Mouse (Mus musculus) CH12.LX (cell line): ENCODE results near the gene Nfic. TPM values are rescaled to one million over a fixed set of nuclear protein-coding genes. Genes with fewer than 3 reads are reported as not detected.

Source experiments
- DNase-seq: peaks from one replicate; pipeline ENCODE4 v3.0.0-alpha.2; 2013; ENCODE audit errors: extremely low read depth
- H3K27ac ChIP-seq: 2 replicates; pipeline ENCODE4 v1.5.1; 2012; ENCODE audit warnings: low read depth, mild to moderate bottlenecking, control low read depth, moderate library complexity; ENCODE audit not compliant: insufficient read depth
- H3K27me3 ChIP-seq: replicated peaks from 2 replicates; pipeline ENCODE3; 2012; ENCODE audit warnings: inconsistent platforms
- H3K36me3 ChIP-seq, 2 experiments: replicated peaks in 1 of 2; 2 replicates each; pipeline versions ENCODE3 to v1.6.1; 2012; ENCODE audit warnings: inconsistent platforms in 1 of 2, low read length in 1 of 2, mild to moderate bottlenecking in 1 of 2, mixed read lengths in 1 of 2, moderate library complexity in 1 of 2; ENCODE audit not compliant: control insufficient read depth in 1 of 2, insufficient read depth in 1 of 2
- H3K4me1 ChIP-seq, 2 experiments: 2 replicates each; pipeline ENCODE4 v1.6.1; 2012; ENCODE audit warnings: inconsistent platforms in 1 of 2, moderate library complexity in 1 of 2; ENCODE audit not compliant: insufficient read depth in 2 of 2, control insufficient read depth in 1 of 2
- H3K4me2 ChIP-seq: 2 replicates; pipeline ENCODE4 v1.6.1; 2012; ENCODE audit warnings: low read depth, mild to moderate bottlenecking, control low read depth; ENCODE audit not compliant: poor library complexity, insufficient read depth, severe bottlenecking
- H3K4me3 ChIP-seq, 3 experiments: fragments of 150-350 bp in 1 of 3; sonication (generic) in 1 of 3; replicated peaks in 1 of 3; 2 replicates each; pipeline versions ENCODE3 to v1.5.1; 2011 to 2012; ENCODE audit warnings: low read depth in 2 of 3, low read length in 2 of 3, mild to moderate bottlenecking in 2 of 3, moderate library complexity in 2 of 3, control low read depth in 1 of 3, improper control_type of control experiment in 1 of 3, inconsistent platforms in 1 of 3, mixed read lengths in 1 of 3; ENCODE audit not compliant: poor library complexity in 1 of 3
- H3K79me2 ChIP-seq: replicated peaks from 2 replicates; pipeline ENCODE4 v1.6.1; 2012; ENCODE audit warnings: mild to moderate bottlenecking, moderate library complexity; ENCODE audit not compliant: control insufficient read depth, poor library complexity, insufficient read depth, severe bottlenecking; ENCODE audit errors: extremely low read depth
- H3K9ac ChIP-seq: 2 replicates; pipeline ENCODE4 v1.6.1; 2012; ENCODE audit warnings: low read depth, mild to moderate bottlenecking, control low read depth, moderate library complexity; ENCODE audit not compliant: insufficient read depth
- H3K9me3 ChIP-seq: replicated peaks from 2 replicates; pipeline ENCODE3; 2012; ENCODE audit warnings: low read length, inconsistent platforms, mixed read lengths
- BHLHE40 ChIP-seq: IDR thresholded peaks from 2 replicates; pipeline ENCODE4 v1.6.1; 2011; ENCODE audit warnings: mild to moderate bottlenecking, low read depth, low read length, improper control_type of control experiment
- CTCF ChIP-seq, 2 experiments: IDR thresholded peaks in 1 of 2; conservative IDR thresholded peaks in 1 of 2; 2 replicates each; pipeline ENCODE4 v1.5.1; 2011 to 2012; ENCODE audit warnings: low read depth in 2 of 2, low read length in 2 of 2, improper control_type of control experiment in 1 of 2, inconsistent platforms in 1 of 2, mild to moderate bottlenecking in 1 of 2, moderate library complexity in 1 of 2
- ELF1 ChIP-seq: IDR thresholded peaks from 2 replicates; pipeline ENCODE4 v1.6.1; 2014; ENCODE audit warnings: low read depth, mild to moderate bottlenecking, inconsistent platforms, low read length, improper control_type of control experiment
- EP300 ChIP-seq: IDR thresholded peaks from 2 replicates; pipeline ENCODE4 v1.6.1; 2011; ENCODE audit warnings: low read length, improper control_type of control experiment
- IRF4 ChIP-seq: IDR thresholded peaks from 2 replicates; pipeline ENCODE4 v1.6.1; 2014; ENCODE audit warnings: low read depth, mild to moderate bottlenecking, inconsistent platforms, low read length, improper control_type of control experiment
- KAT2A ChIP-seq: IDR thresholded peaks from 2 replicates; pipeline ENCODE4 v1.6.1; 2012; ENCODE audit warnings: low read length, improper control_type of control experiment, inconsistent platforms; ENCODE audit not compliant: insufficient replicate concordance
- MAX ChIP-seq: IDR thresholded peaks from 2 replicates; pipeline ENCODE4 v1.6.1; 2011; ENCODE audit warnings: low read length, improper control_type of control experiment
- MAZ ChIP-seq: IDR thresholded peaks from 2 replicates; pipeline ENCODE4 v1.6.1; 2012; ENCODE audit warnings: low read depth, mild to moderate bottlenecking, inconsistent platforms, low read length, improper control_type of control experiment, moderate library complexity
- POLR2AphosphoS2 ChIP-seq: IDR thresholded peaks from 2 replicates; pipeline ENCODE4 v1.6.1; 2011; ENCODE audit warnings: low read depth, low read length, improper control_type of control experiment
- RAD21 ChIP-seq: IDR thresholded peaks from 2 replicates; pipeline ENCODE4 v1.6.1; 2011; ENCODE audit warnings: low read depth, mild to moderate bottlenecking, low read length, improper control_type of control experiment, moderate library complexity
- RCOR1 ChIP-seq: conservative IDR thresholded peaks from 2 replicates; pipeline ENCODE4 v1.6.1; 2012; ENCODE audit warnings: low read depth, mild to moderate bottlenecking, inconsistent platforms, low read length, improper control_type of control experiment
- SIN3A ChIP-seq: IDR thresholded peaks from 2 replicates; pipeline ENCODE4 v1.6.1; 2012; ENCODE audit warnings: low read length, improper control_type of control experiment, inconsistent platforms
- SMC3 ChIP-seq: IDR thresholded peaks from 2 replicates; pipeline ENCODE4 v1.6.1; 2011; ENCODE audit warnings: low read depth, low read length, improper control_type of control experiment
- TCF12 ChIP-seq: IDR thresholded peaks from 2 replicates; pipeline ENCODE4 v1.6.1; 2014; ENCODE audit warnings: low read depth, mild to moderate bottlenecking, inconsistent platforms, low read length, improper control_type of control experiment
- UBTF ChIP-seq: IDR thresholded peaks from 2 replicates; pipeline ENCODE4 v1.6.1; 2012; ENCODE audit warnings: low read depth, mild to moderate bottlenecking, inconsistent platforms, low read length, improper control_type of control experiment, moderate library complexity
- USF2 ChIP-seq: conservative IDR thresholded peaks from 2 replicates; pipeline ENCODE4 v1.6.1; 2011; ENCODE audit warnings: low read depth, low read length, improper control_type of control experiment
- ZC3H11A ChIP-seq: IDR thresholded peaks from 2 replicates; pipeline ENCODE4 v1.6.1; 2012; ENCODE audit warnings: low read depth, mild to moderate bottlenecking, inconsistent platforms, low read length, improper control_type of control experiment
- ZNF384 ChIP-seq: IDR thresholded peaks from 2 replicates; pipeline ENCODE4 v1.6.1; 2012; ENCODE audit warnings: low read depth, low read length, improper control_type of control experiment, inconsistent platforms
- dilution Hi-C: fragments of 300-500 bp; cut with MboI; formaldehyde crosslinking; loops from 2 replicates; pipeline ENCODE4 v1.14.3; 2020; ENCODE audit warnings: low sequenced_read_pairs; ENCODE audit not compliant: extremely low pct_unique_long_range_greater_than_20kb, extremely low pct_ligation_motif_present
- in situ Hi-C: fragments of 300-500 bp; cut with MboI; formaldehyde crosslinking; loops from 3 replicates; pipeline ENCODE4 v1.14.3; 2019; ENCODE audit warnings: low sequenced_read_pairs, low pct_ligation_motif_present, low pct_unique_long_range_greater_than_20kb, mixed read lengths
- polyA plus RNA-seq: library from polyadenylated mRNA; unstranded; fragments of >175 nt; gene quantifications from 2 replicates; pipeline ENCODE4 v1.2.1, GENCODE M21; 2012; ENCODE audit warnings: low read depth; ENCODE audit not compliant: insufficient read length
- total RNA-seq, 2 experiments: library from RNA; depleted of rRNA; stranded (reverse); fragments of 300-350 nt in 1 of 2; fragments of >200 nt in 1 of 2; gene quantifications; 2 replicates each; pipeline ENCODE4 v1.2.3; 2012 to 2014

Gene Nfic
- total and polyA plus RNA-seq, 3 experiments: 0.07 to 4.7 (median 4.0) TPM

GRCm38 (mm10) chr10:81499250-81499901 is 43.9 kb upstream of the Nfic start:
- Histone ChIP-seq H3K9ac (no peak overlapping the region), H3K4me2 (no peak overlapping the region), H3K4me1 (peaks cover 21 to 36% of the 10 kb centered on the region in 2 experiments), H3K27me3 (peaks cover 2% of the 10 kb centered on the region), H3K36me3 (peaks cover 0 to 3% of the 10 kb centered on the region in 2 experiments), H3K79me2 (peaks cover 17% of the 10 kb centered on the region), H3K27ac (no peak overlapping the region), H3K4me3 (no peak overlapping the region), H3K9me3 (no peaks in the 10 kb centered on the region)
- dilution Hi-C loops (no loop called here), in situ Hi-C loops (loop anchor here (5.0 to 10.0 kb wide), 2 partner anchors 33 to 105 kb away; partner anchors contain the start of genes BC025920 and Tle6)
- DNase-seq: no peak
- TF ChIP-seq ZC3H11A: no peak
- TF ChIP-seq POLR2AphosphoS2: no peak
- no peak for TF ChIP-seq TCF12
- no peak for TF ChIP-seq MAZ
- no peak for TF ChIP-seq ELF1
- no peak for TF ChIP-seq RCOR1
- TF ChIP-seq KAT2A: no peak
- no peak for TF ChIP-seq CTCF (conservative IDR thresholded peaks at IDR 0.05 in 1 of 2, IDR thresholded peaks at IDR 0.05 in 1 of 2; ENCODE audit: low read depth in 2 of 2, low read length in 2 of 2)
- no peak for TF ChIP-seq EP300
- TF ChIP-seq BHLHE40: no peak
- TF ChIP-seq ZNF384: no peak
- no peak for TF ChIP-seq USF2
- TF ChIP-seq MAX: no peak

DNA sequence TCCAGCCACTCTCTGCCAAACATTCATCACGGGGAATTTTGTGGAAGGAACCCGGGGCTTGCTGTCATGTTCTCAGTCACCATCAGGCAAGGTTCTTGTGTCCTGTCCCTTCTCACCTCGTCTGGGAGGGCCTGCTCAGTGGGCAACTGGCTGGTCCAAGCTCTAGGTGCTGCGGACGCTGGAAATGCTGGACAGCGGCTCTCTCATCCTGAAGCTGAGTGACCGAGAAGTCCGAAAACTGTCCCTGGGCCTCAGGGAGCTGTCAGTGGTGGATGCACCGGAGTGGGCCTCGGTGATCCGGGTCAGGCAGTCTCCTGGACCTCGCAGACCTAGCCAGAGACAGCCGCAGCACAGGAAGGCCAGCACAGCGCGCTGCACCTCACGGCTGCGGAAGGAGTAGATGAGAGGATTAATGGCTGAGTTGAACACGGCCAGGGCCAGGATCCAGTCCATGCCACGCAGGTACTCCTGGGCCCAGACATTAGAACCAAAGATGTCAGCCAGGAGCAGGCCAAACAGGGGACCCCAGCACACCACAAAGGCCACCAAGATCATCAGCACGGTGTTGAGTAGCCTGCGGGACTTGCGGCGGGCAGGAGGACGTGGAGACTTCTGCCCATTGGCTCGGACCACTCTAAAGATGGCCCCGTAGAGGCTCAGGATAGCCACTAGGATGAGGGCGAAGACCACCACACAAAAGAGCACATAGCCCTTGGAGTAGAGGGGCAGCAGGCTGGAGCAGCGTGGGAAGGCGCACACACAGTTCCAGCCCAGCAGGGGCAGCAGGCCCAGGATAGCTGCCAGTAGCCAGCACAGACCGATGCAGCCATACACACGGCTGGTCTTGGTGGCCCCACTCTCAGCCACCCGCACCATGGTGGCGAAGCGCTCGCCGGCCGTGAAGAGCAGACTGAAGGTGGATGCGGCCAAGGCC is 43.1 kb upstream of the Nfic start:
- Histone ChIP-seq H3K36me3 (peaks cover 0 to 11% of the 10 kb centered on the region in 2 experiments), H3K4me1 (peaks cover 23 to 44% of the 10 kb centered on the region in 2 experiments), H3K9me3 (no peaks in the 10 kb centered on the region), H3K27me3 (peaks cover 2% of the 10 kb centered on the region), H3K79me2 (peaks cover 22% of the 10 kb centered on the region), H3K4me3 (no peak overlapping the region), H3K4me2 (no peak overlapping the region), H3K27ac (no peak overlapping the region), H3K9ac (no peak overlapping the region)
- dilution Hi-C loops: no loop called here
- in situ Hi-C loops: loop anchor here (5.0 to 10.0 kb wide), 2 partner anchors 34 to 106 kb away; partner anchors contain the start of genes BC025920 and Tle6
- TF ChIP-seq KAT2A (no peak), IRF4 (no peak), RAD21 (no peak), SMC3 (no peak), UBTF (no peak), SIN3A (no peak), POLR2AphosphoS2 (no peak)
- no peak for DNase-seq
